Mouse (Mus musculus) E14TG2a.4 (cell line): Measurements from ENCODE around the gene Sept1.

Source experiments
- H3K27me3 ChIP-seq: 2 replicates; pipeline ENCODE4 v1.6.1; 2014; ENCODE audit warnings: low read length, control low read depth; ENCODE audit not compliant: insufficient read depth
- H3K36me3 ChIP-seq: 2 replicates; pipeline ENCODE4 v1.6.1; 2014; ENCODE audit warnings: low read length, control low read depth; ENCODE audit not compliant: insufficient read depth
- H3K4me1 ChIP-seq: replicated peaks from 2 replicates; pipeline ENCODE4 v1.6.1; 2014; ENCODE audit warnings: low read depth, low read length, control low read depth
- H3K4me3 ChIP-seq: replicated peaks from 2 replicates; pipeline ENCODE4 v1.5.1; 2014; ENCODE audit warnings: mild to moderate bottlenecking, low read length
- H3K9me3 ChIP-seq: 2 replicates; pipeline ENCODE4 v1.6.1; 2014; ENCODE audit warnings: low read length, control low read depth
- CTCF ChIP-seq: conservative IDR thresholded peaks from 2 replicates; pipeline ENCODE4 v1.5.1; 2014; ENCODE audit warnings: low read length
- NANOG ChIP-seq: IDR thresholded peaks from 2 replicates; pipeline ENCODE4 v1.6.1; 2014; ENCODE audit warnings: borderline replicate concordance, low read length, mixed read lengths
- POU5F1 ChIP-seq: IDR thresholded peaks from 2 replicates; pipeline ENCODE4 v1.6.1; 2014; ENCODE audit warnings: low read length, borderline replicate concordance

Gene Sept1

GRCm38 (mm10) chr7:127165607-127166493 is 67.1 kb downstream of the Sept1 start:
- Histone ChIP-seq H3K27me3 (no peaks in the 10 kb centered on the region; the same call in 1 of the 2 replicates), H3K36me3 (no peaks in the 10 kb centered on the region)
- TF ChIP-seq CTCF (no peak), NANOG (no peak), POU5F1 (no peak)

More at GRCm38 (mm10) chr7:127165607-127166493, 67.1 kb downstream of the Sept1 start:
- peaks cover 21% of the 10 kb centered on the region for H3K4me1 ChIP-seq
- no peaks in the 10 kb centered on the region for H3K9me3 ChIP-seq
- no peak overlapping the region for H3K4me3 ChIP-seq
